Mouse (Mus musculus): ENCODE results near the gene Ddx5. TPM values are rescaled to one million over a fixed set of nuclear protein-coding genes. Genes with fewer than 3 reads are reported as not detected.

Ddx5 gene
- polyA plus RNA-seq (2017; shearing (Covaris generic)): 770 TPM

GRCm38 (mm10) chr11:106788775-106789459 is at the start of gene Ddx5, which contains the start of gene Cep95:
Ddx5 (minus strand) TSS chr11:106789185.
Cep95 (plus strand) TSS chr11:106789252.

GRCm38 (mm10) chr11:106779388-106780088 is 9.4 kb downstream of the Ddx5 start, which contains the start of gene Polg2:
Polg2 (minus strand) TSS chr11:106779537.

GRCm38 (mm10) chr11:106751039-106752018 is 37.7 kb downstream of the Ddx5 start, which contains the start of gene Milr1:
Milr1 (plus strand) TSS chr11:106751226.

GRCm38 (mm10) chr11:106750121-106750751 is 38.7 kb downstream of the Ddx5 start, which contains the start of gene Pecam1:
Pecam1 (minus strand) TSS chr11:106750628.

Other genes with a start within 250 kb of the Ddx5 start
- gene Tex2, start 175.8 kb downstream of the Ddx5 start, polyA plus RNA-seq (2017; shearing (Covaris generic)): 28.7 TPM
- gene Pecam1, start 38.6 kb downstream of the Ddx5 start, polyA plus RNA-seq (2017; shearing (Covaris generic)): 149 TPM
- 8.2 TPM for gene Milr1, start 38.0 kb downstream of the Ddx5 start, polyA plus RNA-seq (2017; shearing (Covaris generic))
- gene Polg2, start 9.6 kb downstream of the Ddx5 start, polyA plus RNA-seq (2017; shearing (Covaris generic)): 8.3 TPM
- gene Cep95, start 67 bp upstream of the Ddx5 start, polyA plus RNA-seq (2017; shearing (Covaris generic)): 50.1 TPM
- 14.2 TPM for gene Smurf2, start 131.5 kb upstream of the Ddx5 start, polyA plus RNA-seq (2017; shearing (Covaris generic))
- 89.0 TPM for gene Kpna2, start 210.4 kb upstream of the Ddx5 start, polyA plus RNA-seq (2017; shearing (Covaris generic))
- 1.3 TPM for gene 1810010H24Rik, start 236.5 kb upstream of the Ddx5 start, polyA plus RNA-seq (2017; shearing (Covaris generic))